Mouse (Mus musculus) bone marrow, adult 2 months (tissue): ENCODE measurements around the gene Pik3r2.

Experiments used
- CTCF ChIP-seq: fragments of 200-500 bp; IDR thresholded peaks from 2 replicates; pipeline ENCODE4 v1.5.1; 2011; ENCODE audit warnings: low read length, control low read depth; ENCODE audit not compliant: control insufficient read depth, insufficient read depth
- POLR2A ChIP-seq: fragments of 200-500 bp; IDR thresholded peaks from 2 replicates; pipeline ENCODE4 v1.6.1; 2011; ENCODE audit warnings: low read depth, mild to moderate bottlenecking, control low read depth, low read length, borderline replicate concordance; ENCODE audit not compliant: control insufficient read depth

DNA sequence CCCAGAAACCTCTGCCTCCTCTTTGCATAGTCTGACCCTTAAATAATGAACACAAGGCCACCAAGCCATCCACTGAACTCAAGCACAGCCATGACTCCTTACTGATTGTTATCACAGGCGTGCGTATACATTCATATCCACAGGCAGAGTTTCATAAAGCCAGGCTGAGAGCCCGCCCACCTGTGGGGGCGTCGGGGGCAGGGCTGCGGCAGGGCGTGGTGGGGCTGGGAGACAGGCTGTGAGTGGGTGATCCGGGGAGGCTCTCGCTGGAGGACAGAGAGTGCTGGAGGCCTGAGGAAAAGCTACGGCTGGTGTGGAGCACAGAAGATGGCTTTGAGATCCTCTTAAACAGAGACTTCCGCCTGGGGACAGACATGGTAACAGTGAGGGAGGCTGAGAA, 3.6 kb upstream of the Pik3r2 start:
- TF ChIP-seq CTCF (no peak), POLR2A (peak; percentile 6; the same call in 1 of the 2 replicates)
